Mouse (Mus musculus) splenic B cell, adult 2 months (primary cell): ENCODE results near the gene Kng1.
"Not testable (repeated sequence)": the region's sequence is repeated elsewhere in the genome, so short reads cannot be mapped to it uniquely, and the experiment has no call there.

ENCODE experiments used
- DNase-seq: peaks from one replicate; pipeline ENCODE4 v3.0.0-alpha.2; 2011; ENCODE audit warnings: low read depth, low spot score
- H3K27me3 ChIP-seq: 2 replicates; pipeline ENCODE4 v1.6.1; 2012; ENCODE audit warnings: mild to moderate bottlenecking, low read length, moderate library complexity, mixed read lengths; ENCODE audit not compliant: control insufficient read depth, poor library complexity, insufficient read depth, severe bottlenecking
- H3K36me3 ChIP-seq: 2 replicates; pipeline ENCODE4 v1.6.1; 2012; ENCODE audit warnings: mild to moderate bottlenecking, low read length, moderate library complexity, mixed read lengths; ENCODE audit not compliant: control insufficient read depth, poor library complexity, insufficient read depth, severe bottlenecking

Kng1 gene

DNA sequence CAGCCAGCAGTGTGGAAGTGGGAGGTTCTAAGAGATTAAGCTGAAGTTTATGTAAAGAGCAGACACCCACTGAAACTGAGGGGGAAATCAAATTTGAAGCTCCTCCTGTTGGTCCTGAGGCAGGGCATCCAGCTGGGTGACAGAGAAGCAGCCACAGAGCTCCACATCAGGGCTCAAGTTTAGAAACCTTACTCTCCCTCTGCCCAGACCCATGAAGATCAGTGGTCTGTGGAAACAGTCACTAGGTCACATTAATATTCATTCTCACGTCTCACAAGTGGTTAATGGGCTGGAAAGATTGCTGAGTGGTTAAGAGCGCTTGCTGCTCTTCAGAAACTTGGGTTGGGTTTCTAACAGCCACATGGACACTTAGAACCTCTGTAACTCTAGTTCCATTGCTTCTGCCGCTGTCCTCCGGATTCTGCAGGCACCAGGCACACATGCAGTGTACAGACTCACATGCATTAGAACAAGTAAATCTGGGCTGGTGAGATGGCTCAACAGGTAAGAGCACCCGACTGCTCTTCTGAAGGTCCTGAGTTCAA, 3.2 kb downstream of the Kng1 start:
- not testable (repeated sequence) for H3K27me3 ChIP-seq, DNase-seq, H3K36me3 ChIP-seq

DNA sequence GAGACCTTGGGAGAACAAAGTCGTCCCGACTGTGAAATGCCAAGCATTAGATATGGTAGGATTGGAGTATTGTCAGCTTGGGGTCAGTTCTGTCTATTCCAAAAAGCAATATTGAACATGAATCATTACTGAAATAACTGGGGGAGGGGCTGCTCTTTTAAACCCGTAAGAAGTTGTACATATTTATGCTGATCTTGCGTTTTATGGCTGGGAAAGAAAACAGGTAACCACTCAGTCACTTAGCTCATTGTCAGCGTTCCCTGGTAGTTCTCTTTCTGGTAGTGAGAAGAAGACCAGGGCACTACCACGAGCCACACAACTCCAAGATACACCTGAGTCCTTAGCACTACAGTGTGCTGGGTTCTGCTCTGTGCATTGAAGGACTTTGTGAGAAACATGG, 19.9 kb downstream of the Kng1 start:
- not testable (repeated sequence) for DNase-seq, H3K36me3 ChIP-seq, H3K27me3 ChIP-seq

GRCm38 (mm10) chr16:23087159-23087558, 29.5 kb downstream of the Kng1 start:
- not testable (repeated sequence) for H3K27me3 ChIP-seq, DNase-seq, H3K36me3 ChIP-seq

DNA sequence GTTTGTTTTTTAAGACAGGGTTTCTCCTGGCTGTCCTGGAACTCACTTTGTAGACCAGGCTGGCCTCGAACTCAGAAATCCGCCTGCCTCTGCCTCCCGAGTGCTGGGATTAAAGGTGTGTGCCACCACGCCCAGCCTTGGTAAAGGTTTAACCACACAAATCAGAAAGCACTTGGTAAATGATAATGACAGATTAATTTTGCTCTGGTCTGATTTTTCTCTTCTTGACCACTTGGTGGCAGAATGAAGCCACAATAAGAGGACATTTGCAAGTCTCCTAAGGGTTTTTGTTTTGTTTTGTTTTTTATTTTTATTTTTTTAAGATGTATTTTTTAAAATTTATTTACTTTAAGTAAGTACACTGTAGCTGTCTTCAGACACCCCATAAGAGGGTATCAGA, 30.0 kb downstream of the Kng1 start:
- DNase-seq, result peak; percentile 67
- not testable (repeated sequence) for H3K36me3 ChIP-seq, H3K27me3 ChIP-seq

- not testable (repeated sequence) for DNase-seq, H3K36me3 ChIP-seq, H3K27me3 ChIP-seq
Observed at GRCm38 (mm10) chr16:23088491-23088890, 30.8 kb downstream of the Kng1 start.

DNA sequence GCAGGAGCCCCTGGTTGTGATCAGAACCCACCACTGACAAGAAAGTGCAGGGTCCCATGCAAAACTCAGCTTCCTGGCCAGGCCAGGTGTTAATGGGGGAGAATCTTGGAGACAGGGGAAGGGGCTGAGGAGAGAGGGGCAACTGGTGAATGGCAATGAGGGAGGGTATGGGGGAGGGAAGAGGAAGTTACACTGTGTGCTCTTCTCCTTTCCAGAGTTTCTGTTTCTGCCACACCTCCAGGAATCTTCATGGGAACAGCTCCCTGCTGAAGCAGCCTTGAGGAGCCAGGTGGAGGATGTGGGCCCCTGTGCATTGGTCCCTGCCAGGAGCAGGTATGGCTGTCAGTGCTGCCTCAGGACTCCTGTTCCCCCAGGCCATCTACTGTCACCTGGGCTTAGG, 33.7 kb downstream of the Kng1 start:
- DNase-seq, H3K36me3 ChIP-seq, H3K27me3 ChIP-seq: not testable (repeated sequence)

- H3K27me3 ChIP-seq, result no peaks in the 10 kb centered on the region
- no peak for DNase-seq
- H3K36me3 ChIP-seq, result no peaks in the 10 kb centered on the region
Observed at GRCm38 (mm10) chr16:23093321-23093953, 35.8 kb downstream of the Kng1 start.

- no peaks in the 10 kb centered on the region for H3K27me3 ChIP-seq
- DNase-seq, result no peak
Observed at GRCm38 (mm10) chr16:23094136-23094535, 36.5 kb downstream of the Kng1 start.

GRCm38 (mm10) chr16:23095581-23095980, 37.9 kb downstream of the Kng1 start:
- DNase-seq, H3K36me3 ChIP-seq, H3K27me3 ChIP-seq: not testable (repeated sequence)

More at GRCm38 (mm10) chr16:23094136-23094535, 36.5 kb downstream of the Kng1 start:
- no peaks in the 10 kb centered on the region for H3K36me3 ChIP-seq

DNA sequence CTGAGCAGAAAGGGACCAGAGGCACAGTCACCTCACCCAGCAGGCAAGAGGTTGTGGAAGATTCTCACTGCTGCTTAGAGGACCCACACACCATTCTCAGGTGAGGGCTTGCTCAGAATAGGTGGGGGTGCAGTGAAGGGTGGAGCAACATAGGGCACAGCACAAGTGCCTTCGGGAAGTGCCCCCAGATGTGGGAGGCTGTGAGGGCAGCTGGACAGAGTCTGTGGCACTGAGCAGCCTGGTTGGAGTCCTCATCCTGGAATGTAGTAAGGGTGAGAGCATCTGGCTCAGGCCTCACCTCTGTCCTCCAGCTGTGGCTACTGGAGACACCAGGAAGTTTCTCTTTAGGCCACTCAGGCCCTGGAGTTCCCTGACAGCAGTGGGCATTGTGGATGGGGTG, 39.2 kb downstream of the Kng1 start:
- DNase-seq, H3K27me3 ChIP-seq: not testable (repeated sequence)

GRCm38 (mm10) chr16:23097290-23098104, 39.8 kb downstream of the Kng1 start:
- H3K36me3 ChIP-seq, DNase-seq, H3K27me3 ChIP-seq: not testable (repeated sequence)

More for the DNA sequence above, 39.2 kb downstream of the Kng1 start:
- H3K36me3 ChIP-seq, result not testable (repeated sequence)

DNA sequence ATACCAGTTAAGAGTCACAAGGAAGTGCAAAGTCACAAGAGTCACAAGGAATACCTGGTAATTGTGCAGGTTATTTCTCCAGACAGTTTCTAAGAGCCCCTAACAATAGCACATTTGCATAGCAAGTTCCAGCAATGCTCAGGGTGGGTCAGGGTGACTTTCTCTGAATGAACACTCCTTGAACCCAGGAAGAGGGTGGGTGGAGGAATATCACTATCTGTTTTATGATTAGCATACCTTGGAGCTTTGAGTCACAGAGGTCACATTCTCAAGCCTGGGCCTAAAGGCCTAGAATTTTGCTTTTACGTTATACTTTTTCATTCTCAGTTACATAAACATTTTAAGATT, 40.4 kb downstream of the Kng1 start:
- not testable (repeated sequence) for DNase-seq, H3K27me3 ChIP-seq, H3K36me3 ChIP-seq

DNA sequence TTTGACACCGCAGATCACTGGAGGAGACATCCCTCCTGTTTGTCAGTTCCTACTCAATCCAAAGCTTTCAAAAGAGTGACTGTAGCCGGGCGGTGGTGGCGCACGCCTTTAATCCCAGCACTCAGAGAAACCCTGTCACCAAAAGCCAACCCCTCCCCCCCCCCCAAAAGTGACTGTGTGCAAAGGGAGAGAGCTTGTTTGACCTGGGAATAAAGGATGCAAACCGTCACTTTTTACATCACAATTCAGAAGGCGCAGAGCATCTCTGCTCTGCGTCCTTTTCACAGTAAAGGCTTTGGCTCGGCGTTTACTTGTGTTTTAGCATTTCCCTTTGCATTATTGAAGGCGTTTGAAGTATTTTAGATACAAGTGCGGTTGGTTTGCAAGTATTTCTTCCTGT, 42.0 kb downstream of the Kng1 start:
- Histone ChIP-seq H3K27me3 (no peaks in the 10 kb centered on the region), H3K36me3 (no peaks in the 10 kb centered on the region)
- no peak for DNase-seq

DNA sequence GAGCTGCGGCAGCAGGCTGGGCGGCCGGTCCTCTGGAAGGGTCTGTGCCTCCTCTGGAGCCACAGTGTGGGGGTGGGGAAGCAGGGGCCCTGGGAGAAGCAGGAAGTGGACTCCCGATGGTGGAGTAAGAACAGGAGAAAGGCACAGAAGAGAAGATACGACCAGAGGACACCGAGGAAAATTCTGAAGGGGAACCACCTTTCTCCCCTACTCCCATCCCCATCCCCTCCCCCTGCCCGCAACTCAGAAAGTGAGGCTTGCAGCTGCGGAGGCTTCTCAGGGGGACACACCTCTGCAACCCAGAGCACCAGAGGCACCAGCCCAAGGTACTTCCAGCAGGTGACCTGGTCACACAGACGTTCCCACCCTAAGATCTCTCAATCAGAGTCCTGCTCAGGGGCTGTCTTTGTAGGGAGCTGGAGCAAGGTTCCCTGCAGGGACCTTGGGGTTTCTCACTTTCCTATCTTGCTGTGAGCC, 42.5 kb downstream of the Kng1 start:
- no peak for DNase-seq
- no peaks in the 10 kb centered on the region; the same call in 1 of the 2 replicates for H3K27me3 ChIP-seq

GRCm38 (mm10) chr16:23100613-23101012, 42.9 kb downstream of the Kng1 start:
- no peak for DNase-seq
- Histone ChIP-seq H3K36me3 (no peaks in the 10 kb centered on the region), H3K27me3 (no peaks in the 10 kb centered on the region; the same call in 1 of the 2 replicates)

More for the DNA sequence above, 42.5 kb downstream of the Kng1 start:
- no peaks in the 10 kb centered on the region for H3K36me3 ChIP-seq
